Mouse (Mus musculus): ENCODE results near the gene Atat1. TPM values are rescaled to one million over a fixed set of nuclear protein-coding genes. Genes with fewer than 3 reads are reported as not detected.
"Not testable (repeated sequence)": the region's sequence is repeated elsewhere in the genome, so short reads cannot be mapped to it uniquely, and the experiment has no call there.

The Atat1 gene
- polyA plus RNA-seq (2012; rRNA removed), result 20.0 and 45.4 TPM in 2 replicates

- peak; percentile 95 for DNase-seq (ENCODE audit: low read depth, low spot score)
- WGBS, result 2% methylated on average over 25 of the region's 25 CpGs
Observed at GRCm38 (mm10) chr17:35909919-35910369, at the start of gene Atat1. Gene Atat1 (minus strand): TSS chr17:35910075.

DNA sequence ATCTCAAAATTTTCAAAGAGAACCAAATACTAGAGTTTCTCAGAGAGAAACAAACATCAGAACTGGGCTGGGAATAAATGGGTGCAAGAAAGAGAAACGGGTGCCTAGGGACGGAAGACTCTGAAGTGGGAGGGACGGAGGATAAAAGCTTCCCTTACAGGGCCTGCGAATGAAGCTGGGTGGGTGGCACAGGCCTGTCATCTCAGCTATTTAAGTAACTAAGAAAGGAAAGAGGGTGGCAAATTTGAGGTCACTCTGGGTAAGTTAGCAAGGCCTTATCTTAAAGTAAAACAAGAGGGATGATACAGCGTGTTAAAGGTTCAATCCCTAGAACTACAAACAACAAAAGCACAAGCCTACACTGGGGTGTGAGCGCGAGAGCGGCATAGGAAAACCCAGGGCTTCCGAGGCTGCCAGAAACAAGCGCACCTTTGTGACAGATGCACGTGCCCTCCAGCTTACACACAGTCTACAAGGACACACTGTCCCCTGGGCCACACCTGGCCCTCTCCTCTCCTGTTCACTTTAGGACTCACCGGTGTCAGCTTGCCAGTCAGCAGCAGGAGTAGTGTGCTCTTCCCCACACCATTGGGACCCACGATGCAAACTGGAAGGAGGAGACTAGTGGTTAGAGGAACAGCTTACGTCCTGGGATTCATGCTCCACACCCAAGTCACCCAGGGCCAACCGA is 48.8 kb upstream of the Atat1 start:
- no peak for DNase-seq (ENCODE audit: low read depth, low spot score)
- WGBS, result 92% methylated on average over 15 of the region's 15 CpGs

DNA sequence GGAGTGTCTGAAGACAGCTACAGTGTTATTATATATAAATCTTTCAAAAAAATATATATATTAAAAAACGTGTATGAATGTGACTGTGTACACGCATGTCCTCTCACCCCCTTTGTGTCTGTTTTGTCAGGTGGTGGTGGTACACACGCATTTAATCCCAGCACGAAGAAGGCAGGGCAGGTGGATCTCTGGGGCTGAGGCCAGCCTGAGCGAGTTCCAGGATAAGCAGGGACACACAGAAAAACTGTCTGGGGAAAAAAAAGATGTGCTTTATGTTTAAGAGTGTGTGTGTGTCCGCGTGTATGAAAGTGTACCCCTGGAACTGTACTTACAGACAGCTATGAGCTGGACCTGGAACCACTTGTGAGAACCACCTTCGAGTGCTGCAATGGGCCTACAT is 44.8 kb upstream of the Atat1 start:
- DNase-seq (ENCODE audit: low read depth, low spot score), result no peak
- WGBS, result 82% methylated on average over 8 of the region's 8 CpGs

DNA sequence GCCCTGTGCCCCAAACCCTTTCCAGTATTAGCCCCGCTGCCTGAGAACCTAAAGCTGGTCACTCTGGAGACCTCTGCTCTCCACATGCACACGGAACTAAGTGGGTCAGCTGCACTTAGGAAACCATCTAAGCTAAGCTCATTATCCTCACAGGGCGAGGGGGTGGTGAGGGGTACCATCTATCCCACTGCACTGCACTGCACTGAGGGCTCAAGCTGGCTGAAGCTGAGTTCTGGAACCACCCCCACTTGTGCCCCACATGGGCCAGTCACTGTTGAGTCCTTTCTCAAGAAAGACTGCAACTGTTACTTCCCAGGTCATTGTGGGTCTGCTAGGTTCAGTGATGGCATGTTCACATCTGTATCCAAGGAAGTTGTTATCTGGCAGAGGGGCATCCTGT is 42.7 kb upstream of the Atat1 start:
- WGBS, result 89% methylated on average over 3 of the region's 3 CpGs
- DNase-seq (ENCODE audit: low read depth, low spot score), result not testable (repeated sequence)

GRCm38 (mm10) chr17:35950946-35951345 is 41.1 kb upstream of the Atat1 start:
- not testable (repeated sequence) for DNase-seq (ENCODE audit: low read depth, low spot score)

GRCm38 (mm10) chr17:35939941-35940340 is 30.1 kb upstream of the Atat1 start:
- WGBS, result 50% methylated on average over 1 of the region's 1 CpGs
- DNase-seq (ENCODE audit: low read depth, low spot score), result no peak

- DNase-seq (ENCODE audit: low read depth, low spot score), result no peak
- 59% methylated on average over 2 of the region's 2 CpGs for WGBS
Observed at GRCm38 (mm10) chr17:35939108-35939507, 29.2 kb upstream of the Atat1 start.

DNA sequence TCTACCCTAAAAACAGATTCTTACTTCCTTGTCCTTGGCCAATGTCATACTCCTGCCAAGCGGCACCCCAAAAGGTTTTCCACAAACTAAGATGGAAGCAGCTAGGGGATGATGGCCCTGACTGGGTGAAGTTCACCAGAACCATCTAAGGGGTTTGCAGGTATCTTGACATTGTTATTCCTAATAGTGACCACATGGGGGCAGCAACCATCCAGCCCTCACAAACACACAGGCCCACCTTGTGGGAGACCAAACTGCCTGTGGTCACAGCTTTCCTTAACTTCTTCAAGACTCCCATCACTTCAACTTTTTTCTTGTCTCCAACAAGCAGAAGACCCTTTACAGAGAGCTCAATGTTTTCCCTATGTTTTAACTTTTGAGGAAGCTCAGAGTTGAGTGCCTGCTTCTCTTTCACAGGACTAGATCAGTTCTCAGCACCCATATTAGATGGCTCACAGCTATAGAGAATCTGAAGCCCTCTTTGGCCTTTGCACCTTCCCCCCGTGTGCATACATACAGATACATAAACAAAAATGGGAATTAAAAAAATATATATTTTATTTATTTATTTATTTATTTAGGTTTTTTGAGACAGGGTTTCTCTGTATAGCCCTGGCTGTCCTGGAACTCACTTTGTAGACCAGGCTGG is 27.9 kb upstream of the Atat1 start:
- no peak for DNase-seq (ENCODE audit: low read depth, low spot score)
- 33% methylated on average over 2 of the region's 2 CpGs for WGBS

DNA sequence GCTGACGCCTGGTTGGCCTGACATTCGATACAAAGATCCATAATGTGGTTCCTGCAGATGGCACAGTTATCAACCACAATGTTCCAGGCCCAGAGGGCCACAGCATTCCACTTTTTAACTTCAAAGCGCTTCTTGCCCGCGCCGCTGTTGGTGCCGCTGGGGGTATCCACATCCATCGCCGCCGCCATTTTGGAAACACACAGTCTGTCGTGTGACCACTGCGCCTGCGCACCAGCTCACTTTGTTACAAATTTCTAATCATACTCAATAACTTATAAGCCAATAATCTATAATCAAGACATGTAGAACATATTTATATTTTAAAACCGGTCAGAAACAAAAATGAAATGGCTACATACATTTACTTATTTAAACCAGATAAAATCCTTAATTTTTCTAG is 25.9 kb upstream of the Atat1 start:
- WGBS, result 91% methylated on average over 14 of the region's 14 CpGs
- DNase-seq (ENCODE audit: low read depth, low spot score), result not testable (repeated sequence)

GRCm38 (mm10) chr17:35932608-35933007 is 22.7 kb upstream of the Atat1 start:
- DNase-seq (ENCODE audit: low read depth, low spot score), result no peak
- WGBS, result 88% methylated on average over 4 of the region's 4 CpGs

GRCm38 (mm10) chr17:35930627-35931026 is 20.8 kb upstream of the Atat1 start:
- DNase-seq (ENCODE audit: low read depth, low spot score), result no peak
- WGBS, result 92% methylated on average over 12 of the region's 12 CpGs

DNA sequence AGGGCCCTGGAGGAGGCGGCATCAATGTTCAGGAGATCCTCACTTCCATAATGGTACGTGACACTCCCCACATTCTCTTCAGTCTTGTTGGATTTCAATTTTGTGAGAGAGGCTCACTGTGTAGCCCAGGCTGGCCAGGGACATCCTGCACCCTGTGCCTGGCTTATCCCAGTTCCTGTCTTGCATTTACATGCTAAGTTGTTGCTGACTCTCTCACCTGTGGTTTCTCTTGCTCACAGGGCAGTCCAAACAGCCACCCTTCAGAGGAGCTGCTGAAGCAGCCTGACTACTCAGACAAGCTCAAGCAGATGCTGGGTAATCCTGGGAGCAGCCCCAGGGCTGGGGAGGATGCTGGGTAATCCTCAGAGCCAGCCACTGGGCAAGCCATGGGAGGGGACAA is 19.7 kb upstream of the Atat1 start:
- no peak for DNase-seq (ENCODE audit: low read depth, low spot score)
- 95% methylated on average over 2 of the region's 2 CpGs for WGBS

GRCm38 (mm10) chr17:35927471-35927870 is 17.6 kb upstream of the Atat1 start:
- DNase-seq (ENCODE audit: low read depth, low spot score), result no peak
- WGBS, result 21% methylated on average over 1 of the region's 1 CpGs

DNA sequence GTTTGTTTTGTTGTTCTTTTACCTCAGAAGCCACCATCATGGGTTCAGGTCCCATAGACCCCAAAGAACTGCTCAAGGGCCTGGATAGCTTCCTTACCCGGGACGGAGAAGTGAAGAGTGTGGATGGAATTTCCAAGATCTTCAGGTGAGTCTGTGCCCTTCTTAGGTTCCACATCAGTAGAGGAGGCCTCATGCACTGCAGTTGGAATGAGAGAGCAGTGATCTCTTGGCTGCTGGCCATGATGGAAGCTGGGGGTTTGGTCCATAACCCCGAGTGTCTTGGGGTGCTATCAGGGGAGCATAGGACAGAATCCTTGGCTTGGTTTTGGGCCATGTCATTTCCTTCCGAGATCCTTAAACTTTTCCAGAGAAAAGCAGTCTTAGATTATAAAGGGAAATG is 13.4 kb upstream of the Atat1 start:
- DNase-seq (ENCODE audit: low read depth, low spot score), result no peak
- 79% methylated on average over 4 of the region's 4 CpGs for WGBS

GRCm38 (mm10) chr17:35922566-35922965 is 12.7 kb upstream of the Atat1 start:
- no peak for DNase-seq (ENCODE audit: low read depth, low spot score)
- 52% methylated on average over 3 of the region's 3 CpGs for WGBS

- DNase-seq (ENCODE audit: low read depth, low spot score), result no peak
- WGBS, result 56% methylated on average over 4 of the region's 4 CpGs
Observed at GRCm38 (mm10) chr17:35921710-35922109, 11.8 kb upstream of the Atat1 start.

DNA sequence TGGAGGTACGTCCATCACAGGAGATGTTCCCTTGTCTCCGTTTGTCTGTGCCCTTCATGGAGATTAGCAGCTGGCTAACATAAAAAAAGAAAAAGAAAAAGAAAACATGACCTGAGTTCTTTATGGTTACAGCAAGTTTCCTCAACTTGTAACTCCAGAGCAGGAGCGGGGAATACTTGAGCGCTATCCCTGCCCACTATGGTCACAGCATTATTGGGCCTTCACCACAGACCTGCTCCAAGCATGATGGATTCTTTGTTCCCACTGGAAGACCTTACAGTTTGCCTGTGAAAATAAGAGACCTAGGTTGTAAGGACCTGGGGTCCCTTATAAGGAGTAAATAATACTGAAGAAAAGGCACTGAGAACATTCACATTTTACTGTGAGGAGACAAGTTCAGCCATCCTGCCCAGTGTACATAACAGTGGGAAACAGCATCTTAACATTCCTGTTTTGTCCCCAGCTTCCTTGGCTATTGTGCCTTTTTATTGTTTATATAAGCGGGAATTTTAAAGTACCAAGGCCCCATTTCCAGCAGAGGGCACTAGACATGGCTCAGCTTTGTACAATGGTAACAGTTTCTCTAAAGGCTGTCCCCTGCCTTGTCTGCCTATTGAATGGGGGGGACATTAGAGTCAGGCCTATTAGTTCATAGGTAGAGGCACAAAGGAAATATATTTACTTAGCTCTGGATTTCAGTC is 11.1 kb upstream of the Atat1 start:
- no peak for DNase-seq (ENCODE audit: low read depth, low spot score)
- WGBS, result 62% methylated on average over 5 of the region's 5 CpGs

DNA sequence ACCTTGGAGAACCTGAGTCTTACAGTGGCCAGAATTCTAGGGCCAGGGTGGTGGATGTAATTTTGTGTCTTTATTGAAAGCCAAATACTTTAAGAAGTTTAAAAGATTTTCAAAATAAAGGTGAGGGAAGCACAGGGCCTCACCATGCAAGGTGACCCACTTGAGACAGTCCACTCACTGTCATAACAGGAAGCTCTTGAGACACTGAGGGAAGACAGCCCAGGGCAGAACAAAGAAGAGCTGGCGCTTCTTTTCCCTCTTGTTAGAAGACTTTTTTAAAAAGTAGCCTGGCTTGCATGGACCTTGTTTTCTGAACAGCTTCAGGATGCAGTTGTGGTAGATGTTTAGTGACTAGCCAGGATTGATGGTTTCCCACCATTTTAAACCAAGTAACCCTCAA is 10.5 kb upstream of the Atat1 start:
- WGBS, result 66% methylated on average over 1 of the region's 1 CpGs
- DNase-seq (ENCODE audit: low read depth, low spot score), result no peak

GRCm38 (mm10) chr17:35919864-35920301 is 10.0 kb upstream of the Atat1 start:
- DNase-seq (ENCODE audit: low read depth, low spot score), result no peak
- 15% methylated on average over 6 of the region's 6 CpGs for WGBS

DNA sequence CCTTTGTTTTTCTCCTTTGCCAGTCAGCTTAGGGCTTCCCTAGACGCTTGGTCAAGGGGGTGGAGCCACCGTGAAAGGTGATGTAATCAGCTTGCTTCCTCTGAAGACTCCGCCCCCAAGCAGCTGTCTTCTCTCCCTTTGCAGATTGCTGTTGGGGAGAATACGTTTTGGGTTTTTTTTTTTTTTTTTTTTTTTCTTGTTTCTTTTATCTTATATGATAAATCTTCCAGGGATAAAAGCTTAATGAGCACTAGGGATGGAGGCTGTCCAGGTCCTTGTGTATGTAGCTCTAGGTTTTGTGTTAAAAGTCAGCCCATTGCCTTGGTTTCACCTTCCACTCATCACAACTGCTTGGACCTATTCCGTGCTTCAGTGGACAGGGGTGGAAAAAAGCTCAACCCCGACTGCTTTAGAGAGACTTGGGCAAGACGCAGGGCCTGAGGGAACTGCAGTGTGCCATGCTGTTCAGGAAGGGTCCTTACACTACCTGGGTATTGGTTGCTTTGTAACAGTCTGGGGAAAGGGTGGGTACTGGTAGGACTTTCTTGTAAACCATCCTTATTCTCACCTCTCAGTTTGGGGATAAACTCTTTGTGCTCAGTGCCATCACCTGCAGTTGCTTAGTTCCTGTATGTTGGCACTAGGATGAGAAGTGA is 9.3 kb upstream of the Atat1 start:
- 4% methylated on average over 7 of the region's 7 CpGs for WGBS
- DNase-seq (ENCODE audit: low read depth, low spot score), result peak; percentile 97
